ENCODE assay signal across 16 mouse cellular contexts in genomic region chr2:157314310-157314709, GRCm38 (mm10). TPM values are rescaled to one million over a fixed set of nuclear protein-coding genes. Genes with fewer than 3 reads are reported as not detected.
A peak's percentile ranks its signal among the peaks of the same experiment; 100 is the strongest.
DNase-seq lines count a peak whose midpoint lies in the region; ATAC-seq and TF ChIP-seq lines count a peak whose summit lies in the region.
"Had no signal": no experiment of that assay in that cellular context is flagged by ENCODE, and none has a peak within 500 bp of the region (broad histone marks: within the 10 kb centered on the region; RNA-seq: fewer than 3 reads in every experiment).

No protein-coding gene starts in this region.

- no peak overlapping the region for H3K4me2 ChIP-seq in forebrain, embryonic 11.5 days (ENCODE audit: low read depth, low read length, severe bottlenecking)
- no peak overlapping the region for H3K4me2 ChIP-seq in midbrain, embryonic 13.5 days (replicated peaks)
- no peak overlapping the region for H3K4me2 ChIP-seq in midbrain, embryonic 11.5 days
- no peak overlapping the region for H3K4me2 ChIP-seq in hindbrain, postnatal 0 days (ENCODE audit: low read depth, low read length)
- H3K4me2 ChIP-seq in neural tube, embryonic 15.5 days: no peak overlapping the region
- H3K4me2 ChIP-seq: liver, embryonic 13.5 days had no signal

- DNase-seq in forebrain, embryonic 10.5 days (ENCODE audit: extremely low spot score, low spot score): no peak
- DNase-seq in forebrain, embryonic 11.5 days (ENCODE audit: low spot score): no peak
- DNase-seq in midbrain, embryonic 11.5 days (ENCODE audit: low spot score, missing footprints): no peak
- DNase-seq in hindbrain, postnatal 0 days (ENCODE audit: low spot score): peak; percentile 84
- DNase-seq in right cerebral cortex, adult 2 months (ENCODE audit: low spot score in 2 of 2): no peak
- no peak for DNase-seq in adrenal gland, adult 18-20 months (ENCODE audit: low spot score in 2 of 2)
- DNase-seq: heart, adult 2 months; heart, postnatal 4 days; liver, embryonic 13.5 days; thymus, postnatal 36 days had no signal

- H3K9ac ChIP-seq in forebrain, embryonic 11.5 days (ENCODE audit: low read length): no peak overlapping the region
- no peak overlapping the region; the same call in 1 of the 2 replicates for H3K9ac ChIP-seq in midbrain, embryonic 13.5 days (replicated peaks)
- H3K9ac ChIP-seq in midbrain, embryonic 11.5 days (ENCODE audit: low read length): no peak overlapping the region
- H3K9ac ChIP-seq in hindbrain, postnatal 0 days (replicated peaks; ENCODE audit: low read length): no peak overlapping the region
- H3K9ac ChIP-seq in neural tube, embryonic 15.5 days (replicated peaks): no peak overlapping the region
- H3K9ac ChIP-seq: liver, embryonic 13.5 days had no signal

- 67% methylated on average over 7 of the region's 7 CpGs for WGBS in forebrain, embryonic 10.5 days
- WGBS in forebrain, embryonic 11.5 days: 51% methylated on average over 7 of the region's 7 CpGs
- 65% methylated on average over 7 of the region's 7 CpGs for WGBS in midbrain, embryonic 13.5 days
- WGBS in midbrain, embryonic 11.5 days: 87% methylated on average over 7 of the region's 7 CpGs
- 31% methylated on average over 7 of the region's 7 CpGs for WGBS in hindbrain, postnatal 0 days
- 59% methylated on average over 7 of the region's 7 CpGs for WGBS in neural tube, embryonic 15.5 days

- peaks cover 24% of the 10 kb centered on the region for H3K4me1 ChIP-seq in forebrain, embryonic 10.5 days
- H3K4me1 ChIP-seq in forebrain, embryonic 11.5 days (replicated peaks; ENCODE audit: control insufficient read depth, insufficient read depth, low read length): 0 out of 2 replicates have a peak, but pooled peaks cover 4% of the 10 kb centered on the region
- H3K4me1 ChIP-seq in midbrain, embryonic 13.5 days (replicated peaks): peaks cover 24% of the 10 kb centered on the region
- H3K4me1 ChIP-seq in midbrain, embryonic 11.5 days (ENCODE audit: control insufficient read depth, insufficient read depth, low read length): no peaks in the 10 kb centered on the region
- H3K4me1 ChIP-seq in hindbrain, postnatal 0 days (ENCODE audit: insufficient read depth, low read length): peaks cover 4% of the 10 kb centered on the region; the same call in 1 of the 2 replicates
- H3K4me1 ChIP-seq in neural tube, embryonic 15.5 days: peaks cover 18% of the 10 kb centered on the region
- H3K4me1 ChIP-seq: liver, embryonic 13.5 days had no signal

- no peaks in the 10 kb centered on the region for H3K9me3 ChIP-seq in forebrain, embryonic 10.5 days
- H3K9me3 ChIP-seq in forebrain, embryonic 11.5 days (ENCODE audit: control insufficient read depth, low read length): no peaks in the 10 kb centered on the region
- H3K9me3 ChIP-seq in midbrain, embryonic 13.5 days: no peaks in the 10 kb centered on the region
- no peaks in the 10 kb centered on the region for H3K9me3 ChIP-seq in midbrain, embryonic 11.5 days (ENCODE audit: control insufficient read depth, low read length)
- H3K9me3 ChIP-seq in hindbrain, postnatal 0 days (ENCODE audit: low read length): no peaks in the 10 kb centered on the region
- no peaks in the 10 kb centered on the region for H3K9me3 ChIP-seq in neural tube, embryonic 15.5 days (replicated peaks)
- H3K9me3 ChIP-seq: G1E; liver, embryonic 13.5 days had no signal

- H3K27me3 ChIP-seq in forebrain, embryonic 10.5 days (ENCODE audit: poor library complexity, severe bottlenecking): no peaks in the 10 kb centered on the region
- H3K27me3 ChIP-seq in forebrain, embryonic 11.5 days (ENCODE audit: control insufficient read depth, insufficient read depth, low read length): no peaks in the 10 kb centered on the region
- H3K27me3 ChIP-seq in midbrain, embryonic 13.5 days: no peaks in the 10 kb centered on the region
- no peaks in the 10 kb centered on the region for H3K27me3 ChIP-seq in midbrain, embryonic 11.5 days (ENCODE audit: control insufficient read depth, insufficient read depth, low read length)
- no peaks in the 10 kb centered on the region for H3K27me3 ChIP-seq in hindbrain, postnatal 0 days (ENCODE audit: insufficient read depth, low read length)
- no peaks in the 10 kb centered on the region for H3K27me3 ChIP-seq in neural tube, embryonic 15.5 days (replicated peaks)
- H3K27me3 ChIP-seq: liver, embryonic 13.5 days had no signal

- no peak for TF ChIP-seq CTCF in hindbrain, postnatal 0 days (IDR thresholded peaks at IDR 0.05; ENCODE audit: low read depth)

- H3K36me3 ChIP-seq in forebrain, embryonic 10.5 days (replicated peaks): peaks cover 99% of the 10 kb centered on the region
- peaks cover 26% of the 10 kb centered on the region for H3K36me3 ChIP-seq in forebrain, embryonic 11.5 days (ENCODE audit: control insufficient read depth, insufficient read depth, low read length)
- peaks cover 91% of the 10 kb centered on the region for H3K36me3 ChIP-seq in midbrain, embryonic 13.5 days
- H3K36me3 ChIP-seq in midbrain, embryonic 11.5 days (ENCODE audit: control insufficient read depth, insufficient read depth, low read length): peaks cover 45% of the 10 kb centered on the region
- H3K36me3 ChIP-seq in hindbrain, postnatal 0 days (ENCODE audit: insufficient read depth, low read length): peaks cover 40% of the 10 kb centered on the region
- H3K36me3 ChIP-seq in neural tube, embryonic 15.5 days: peaks cover 74% of the 10 kb centered on the region

- H3K27ac ChIP-seq in forebrain, embryonic 10.5 days: peak overlapping the region; percentile 52; the same call in 1 of the 2 replicates
- H3K27ac ChIP-seq in forebrain, embryonic 11.5 days (ENCODE audit: low read depth, low read length): no peak overlapping the region
- peak overlapping the region; percentile 85 for H3K27ac ChIP-seq in midbrain, embryonic 13.5 days
- H3K27ac ChIP-seq in midbrain, embryonic 11.5 days (ENCODE audit: low read depth, low read length): no peak overlapping the region
- peak overlapping the region; percentile 68 for H3K27ac ChIP-seq in hindbrain, postnatal 0 days
- H3K27ac ChIP-seq in neural tube, embryonic 15.5 days (replicated peaks): peak overlapping the region; percentile 72
- H3K27ac ChIP-seq: heart, adult 2 months; liver, embryonic 13.5 days had no signal

- no peak overlapping the region for H3K4me3 ChIP-seq in forebrain, embryonic 10.5 days
- no peak overlapping the region for H3K4me3 ChIP-seq in forebrain, embryonic 11.5 days (ENCODE audit: low read depth, low read length)
- H3K4me3 ChIP-seq in midbrain, embryonic 13.5 days (replicated peaks): no peak overlapping the region
- H3K4me3 ChIP-seq in midbrain, embryonic 11.5 days (ENCODE audit: low read depth, low read length): no peak overlapping the region
- H3K4me3 ChIP-seq in hindbrain, postnatal 0 days (ENCODE audit: low read length): no peak overlapping the region
- H3K4me3 ChIP-seq in neural tube, embryonic 15.5 days (replicated peaks): no peak overlapping the region
- H3K4me3 ChIP-seq: erythroblast, embryonic 14.5 days; heart, adult 2 months; liver, embryonic 13.5 days had no signal

- ATAC-seq in forebrain, embryonic 11.5 days (replicated peaks; ENCODE audit: low FRiP score): no peak
- no peak for ATAC-seq in midbrain, embryonic 13.5 days
- no peak for ATAC-seq in midbrain, embryonic 11.5 days (ENCODE audit: low FRiP score)
- peak; percentile 67 for ATAC-seq in hindbrain, postnatal 0 days
- ATAC-seq in neural tube, embryonic 15.5 days (ENCODE audit: low FRiP score): no peak

RNA-seq across cellular contexts. Expression of gene Ghrh, which starts 33.0 kb away (rescaled TPM):
- 0.34 TPM in 1 of 2 replicates, not detected in the other for polyA plus RNA-seq in forebrain, embryonic 10.5 days (2016; fragmentation: Nextera tagmentation; extraction: Ambion mirVana)
- 0.83 and 1.5 TPM in 2 replicates for polyA plus RNA-seq in forebrain, embryonic 11.5 days (2014; fragmentation: Nextera tagmentation; extraction: Ambion mirVana)
- polyA plus RNA-seq in midbrain, embryonic 13.5 days (2015; fragmentation: Nextera tagmentation; extraction: Ambion mirVana): 1.6 and 3.4 TPM in 2 replicates
- 0.48 and 1.6 TPM in 2 replicates for polyA plus RNA-seq in midbrain, embryonic 11.5 days (2014; fragmentation: Nextera tagmentation; extraction: Ambion mirVana)
- not detected in 2 replicates for total RNA-seq in hindbrain, postnatal 0 days (2014; rRNA removed)
- polyA plus RNA-seq in hindbrain, postnatal 0 days (2015; fragmentation: Nextera tagmentation; extraction: Ambion mirVana): 1.0 and 1.7 TPM in 2 replicates
- polyA plus RNA-seq in neural tube, embryonic 15.5 days (2015; fragmentation: Nextera tagmentation; extraction: Ambion mirVana): 1.8 TPM in 1 of 2 replicates, not detected in the other
- not detected for total RNA-seq in adrenal gland, adult 18-20 months (2021)
- total RNA-seq: common myeloid progenitor, adult 5-6 weeks; heart, adult 2 months; heart, postnatal 4 days; megakaryocyte progenitor cell, adult 5-6 weeks had no signal
- polyA plus RNA-seq: erythroblast, embryonic 14.5 days; G1E; heart, adult 2 months; liver, embryonic 13.5 days had no signal

RNA-seq across cellular contexts. Expression of gene Mroh8, which starts 35.0 kb away (rescaled TPM):
- polyA plus RNA-seq in forebrain, embryonic 10.5 days (2016; fragmentation: Nextera tagmentation; extraction: Ambion mirVana): 0.81 and 0.87 TPM in 2 replicates
- polyA plus RNA-seq in forebrain, embryonic 11.5 days (2014; fragmentation: Nextera tagmentation; extraction: Ambion mirVana): 0.48 and 1.1 TPM in 2 replicates
- polyA plus RNA-seq in midbrain, embryonic 13.5 days (2015; fragmentation: Nextera tagmentation; extraction: Ambion mirVana): 0.43 and 0.52 TPM in 2 replicates
- 0.43 and 0.68 TPM in 2 replicates for polyA plus RNA-seq in midbrain, embryonic 11.5 days (2014; fragmentation: Nextera tagmentation; extraction: Ambion mirVana)
- total RNA-seq in hindbrain, postnatal 0 days (2014; rRNA removed): 0.25 TPM in 1 of 2 replicates, not detected in the other
- 0.42 and 0.70 TPM in 2 replicates for polyA plus RNA-seq in hindbrain, postnatal 0 days (2015; fragmentation: Nextera tagmentation; extraction: Ambion mirVana)
- polyA plus RNA-seq in neural tube, embryonic 15.5 days (2015; fragmentation: Nextera tagmentation; extraction: Ambion mirVana): 0.44 and 0.46 TPM in 2 replicates
- total RNA-seq in adrenal gland, adult 18-20 months (2021): under 1 TPM; 0.35 to 0.76 TPM
- polyA plus RNA-seq: erythroblast, embryonic 14.5 days had no signal

RNA-seq across cellular contexts. Expression of gene Rpn2, which starts 35.5 kb away (rescaled TPM):
- 293 and 298 TPM in 2 replicates for polyA plus RNA-seq in forebrain, embryonic 10.5 days (2016; fragmentation: Nextera tagmentation; extraction: Ambion mirVana)
- 272 and 277 TPM in 2 replicates for polyA plus RNA-seq in forebrain, embryonic 11.5 days (2014; fragmentation: Nextera tagmentation; extraction: Ambion mirVana)
- 202 and 211 TPM in 2 replicates for polyA plus RNA-seq in midbrain, embryonic 13.5 days (2015; fragmentation: Nextera tagmentation; extraction: Ambion mirVana)
- polyA plus RNA-seq in midbrain, embryonic 11.5 days (2014; fragmentation: Nextera tagmentation; extraction: Ambion mirVana): 234 and 237 TPM in 2 replicates
- total RNA-seq in hindbrain, postnatal 0 days (2014; rRNA removed): 240 and 253 TPM in 2 replicates
- 201 and 204 TPM in 2 replicates for polyA plus RNA-seq in hindbrain, postnatal 0 days (2015; fragmentation: Nextera tagmentation; extraction: Ambion mirVana)
- polyA plus RNA-seq in neural tube, embryonic 15.5 days (2015; fragmentation: Nextera tagmentation; extraction: Ambion mirVana): 225 and 255 TPM in 2 replicates
- total RNA-seq in adrenal gland, adult 18-20 months (2021): 100 to 1,000 TPM; 254 to 289 TPM

RNA-seq across cellular contexts. Expression of gene Manbal, which starts 53.1 kb away (rescaled TPM):
- polyA plus RNA-seq in forebrain, embryonic 10.5 days (2016; fragmentation: Nextera tagmentation; extraction: Ambion mirVana): 64.4 and 68.1 TPM in 2 replicates
- 31.0 and 34.8 TPM in 2 replicates for polyA plus RNA-seq in forebrain, embryonic 11.5 days (2014; fragmentation: Nextera tagmentation; extraction: Ambion mirVana)
- polyA plus RNA-seq in midbrain, embryonic 13.5 days (2015; fragmentation: Nextera tagmentation; extraction: Ambion mirVana): 88.1 and 91.0 TPM in 2 replicates
- polyA plus RNA-seq in midbrain, embryonic 11.5 days (2014; fragmentation: Nextera tagmentation; extraction: Ambion mirVana): 34.7 and 35.9 TPM in 2 replicates
- total RNA-seq in hindbrain, postnatal 0 days (2014; rRNA removed): 69.6 and 74.4 TPM in 2 replicates
- polyA plus RNA-seq in hindbrain, postnatal 0 days (2015; fragmentation: Nextera tagmentation; extraction: Ambion mirVana): 133 and 135 TPM in 2 replicates
- 110 and 112 TPM in 2 replicates for polyA plus RNA-seq in neural tube, embryonic 15.5 days (2015; fragmentation: Nextera tagmentation; extraction: Ambion mirVana)
- total RNA-seq in adrenal gland, adult 18-20 months (2021): 10 to 100 TPM; 27.6 to 28.1 TPM

Comparison
In these comparisons a context has a peak if more than half of its experiments do, and no peak if none do; other contexts are left out.
1. H3K27ac ChIP-seq: peak in forebrain, embryonic 10.5 days (single experiment), midbrain, embryonic 13.5 days (single experiment), hindbrain, postnatal 0 days (single experiment) and neural tube, embryonic 15.5 days (single experiment); none in forebrain, embryonic 11.5 days (single experiment) and midbrain, embryonic 11.5 days (single experiment).